Comparison of ENCODE assay signal across 19 mouse cellular contexts in genomic region chr17:32895421-32895820, GRCm38 (mm10). TPM values are rescaled to one million over a fixed set of nuclear protein-coding genes. Genes with fewer than 3 reads are reported as not detected.
"Had no signal": no experiment of that assay in that cellular context is flagged by ENCODE, and none has a peak within 500 bp of the region (broad histone marks: within the 10 kb centered on the region; RNA-seq: fewer than 3 reads in every experiment).

No protein-coding gene starts in this region.

- H3K27ac ChIP-seq: kidney, embryonic 15.5 days; limb, embryonic 15.5 days; liver, embryonic 12.5 days; lung, embryonic 15.5 days; macrophage; neural tube, embryonic 13.5 days; stomach, embryonic 15.5 days had no signal

- H3K9ac ChIP-seq: kidney, embryonic 15.5 days; limb, embryonic 15.5 days; liver, embryonic 12.5 days; lung, embryonic 15.5 days; neural tube, embryonic 13.5 days; stomach, embryonic 15.5 days had no signal

- ATAC-seq: liver, embryonic 12.5 days; midbrain, embryonic 16.5 days had no signal

- DNase-seq: kidney, adult 2 months; kidney, postnatal 14 days; lung, postnatal 14 days; retina, postnatal 1 day; right cerebral cortex, postnatal 4 days; thymus, adult 2 months; thymus, postnatal 25 days had no signal

- H3K9me3 ChIP-seq: kidney, embryonic 15.5 days; limb, embryonic 15.5 days; liver, embryonic 12.5 days; lung, embryonic 15.5 days; megakaryocyte, embryonic 14.5 days; neural tube, embryonic 13.5 days; stomach, embryonic 15.5 days had no signal

- H3K4me3 ChIP-seq: kidney, embryonic 15.5 days; limb, embryonic 15.5 days; liver, embryonic 12.5 days; lung, embryonic 15.5 days; megakaryocyte, embryonic 14.5 days; neural tube, embryonic 13.5 days; stomach, embryonic 15.5 days had no signal

- H3K4me2 ChIP-seq: kidney, embryonic 15.5 days; limb, embryonic 15.5 days; liver, embryonic 12.5 days; lung, embryonic 15.5 days; midbrain, embryonic 11.5 days; neural tube, embryonic 13.5 days; stomach, embryonic 15.5 days had no signal

- H3K36me3 ChIP-seq: kidney, embryonic 15.5 days; limb, embryonic 15.5 days; liver, embryonic 12.5 days; lung, embryonic 15.5 days; neural tube, embryonic 13.5 days; stomach, embryonic 15.5 days had no signal

- H3K27me3 ChIP-seq: kidney, embryonic 15.5 days; limb, embryonic 15.5 days; liver, embryonic 12.5 days; lung, embryonic 15.5 days; neural tube, embryonic 13.5 days; stomach, embryonic 15.5 days had no signal

RNA-seq across cellular contexts. Expression of gene Cyp4f14, which starts 21.7 kb away (rescaled TPM):
- polyA plus RNA-seq: kidney, embryonic 15.5 days; limb, embryonic 11.5 days; limb, embryonic 15.5 days; liver, embryonic 12.5 days; liver, embryonic 16.5 days; lung, embryonic 15.5 days; macrophage; midbrain, embryonic 11.5 days; neural tube, embryonic 13.5 days had no signal
